Mouse (Mus musculus) adrenal gland, postnatal 25 days (tissue): ENCODE results near the gene Cd27. TPM values are rescaled to one million over a fixed set of nuclear protein-coding genes. Genes with fewer than 3 reads are reported as not detected.

Experiments used
- DNase-seq: peaks from one replicate; pipeline ENCODE4 v3.0.0; 2021; ENCODE audit warnings: mixed read lengths
- microRNA-seq, 2 experiments: library from miRNA; unstranded; fragments of <30 nt; microRNA quantifications; one replicate each; pipeline ENCODE4 v1.2.0; 2021
- total RNA-seq: library from RNA; stranded (reverse); gene quantifications from 2 replicates; pipeline ENCODE4 v1.2.3, GENCODE M21; 2021

The Cd27 gene
- total RNA-seq, 1 experiment from 2014 or later, result 0.79 TPM

DNA sequence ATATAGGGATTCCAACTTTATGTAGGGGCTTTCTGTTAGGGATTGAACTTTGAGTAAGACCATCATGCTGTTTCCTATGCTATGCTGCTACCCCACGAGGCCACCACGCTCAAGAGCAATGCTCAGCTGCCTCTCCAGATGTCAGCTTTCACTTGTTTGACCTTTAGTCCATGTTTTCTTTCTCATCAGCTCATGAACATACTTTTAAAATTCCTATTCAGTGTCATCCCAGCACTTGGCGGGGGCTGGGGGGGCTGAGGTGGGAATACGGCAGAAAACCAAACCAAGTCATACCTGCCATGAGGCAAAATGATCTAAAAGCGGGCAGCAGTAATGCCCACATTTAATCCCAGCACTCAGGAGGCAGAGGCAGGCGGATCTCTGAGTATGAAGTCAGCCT lies 23.7 kb downstream of the Cd27 start:
- DNase-seq, result no peak

DNA sequence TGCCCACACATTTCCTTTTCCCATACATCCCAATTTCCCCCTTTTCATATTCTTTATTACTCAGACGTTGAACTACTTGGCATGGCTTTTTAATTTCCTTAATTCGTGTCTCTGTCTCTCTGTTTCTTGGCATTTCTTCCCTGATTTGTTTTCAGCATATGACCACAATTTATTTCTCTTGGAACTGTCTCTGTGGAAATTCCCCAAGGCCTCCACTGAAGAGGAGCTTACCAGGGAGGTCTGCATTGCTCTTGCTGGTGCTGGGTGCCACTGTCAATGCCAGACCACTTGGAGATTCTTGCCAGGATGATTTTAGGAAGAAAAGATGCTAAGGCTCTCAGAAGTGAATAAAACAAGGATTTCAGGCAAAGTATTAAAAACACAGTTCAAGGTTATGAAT lies 24.2 kb downstream of the Cd27 start:
- no peak for DNase-seq

DNA sequence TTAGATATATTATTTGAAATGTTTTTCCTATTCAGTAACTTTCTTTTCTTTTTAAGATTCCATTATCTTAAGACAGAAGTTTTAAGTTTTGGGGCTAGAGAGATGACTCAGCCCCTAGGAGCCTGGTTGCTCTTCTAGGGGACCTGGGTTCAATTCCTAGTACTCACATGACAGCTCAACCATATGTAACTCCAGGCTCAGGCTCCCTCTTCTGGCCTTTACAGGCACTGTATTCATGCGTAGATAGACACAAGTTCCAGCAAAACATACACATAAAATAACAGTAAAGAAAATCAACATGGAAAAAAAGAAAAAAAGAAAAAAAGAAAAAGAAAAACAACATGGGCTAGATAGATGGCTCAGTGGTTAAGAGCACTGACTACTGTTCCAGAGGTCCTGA lies 26.4 kb downstream of the Cd27 start:
- no peak for DNase-seq

DNA sequence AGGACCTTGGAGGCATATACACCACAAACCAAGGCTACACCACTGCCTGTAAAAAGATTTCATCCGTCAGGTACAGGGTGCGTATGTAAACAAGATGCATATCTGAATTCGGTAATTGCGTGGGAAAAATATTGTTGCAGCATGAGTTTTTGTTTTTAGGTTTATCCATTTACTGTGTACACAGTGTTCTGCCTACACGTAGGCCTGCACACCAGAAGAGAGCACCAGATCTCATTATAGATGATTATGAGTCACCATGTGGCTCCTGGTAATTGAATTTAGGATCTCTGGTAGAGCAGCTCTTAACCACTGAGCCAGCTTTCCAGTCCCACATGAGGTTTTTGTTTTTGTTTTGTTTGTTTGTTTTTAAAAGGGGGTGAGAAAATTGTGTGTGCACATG lies 39.6 kb downstream of the Cd27 start:
- DNase-seq, result no peak

DNA sequence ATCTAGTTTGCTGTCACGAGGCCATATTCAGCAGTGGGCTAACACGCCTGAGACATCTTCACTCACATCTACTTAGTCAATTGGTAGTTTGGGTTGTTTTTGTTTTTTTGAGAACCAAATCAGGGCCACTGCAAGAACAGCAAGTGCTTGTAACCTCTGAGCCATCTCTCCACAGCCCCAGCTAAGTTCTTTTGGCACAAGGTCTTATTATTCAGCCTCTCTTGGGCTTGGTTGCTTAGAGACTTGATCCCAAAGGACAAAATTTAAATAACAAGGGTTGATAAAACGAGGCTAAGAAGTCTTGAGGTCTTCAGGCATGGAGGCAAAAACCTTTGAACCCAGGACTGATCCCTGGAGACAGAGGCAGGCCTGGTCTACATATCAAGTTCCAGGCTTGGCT lies 40.5 kb downstream of the Cd27 start:
- no peak for DNase-seq

DNA sequence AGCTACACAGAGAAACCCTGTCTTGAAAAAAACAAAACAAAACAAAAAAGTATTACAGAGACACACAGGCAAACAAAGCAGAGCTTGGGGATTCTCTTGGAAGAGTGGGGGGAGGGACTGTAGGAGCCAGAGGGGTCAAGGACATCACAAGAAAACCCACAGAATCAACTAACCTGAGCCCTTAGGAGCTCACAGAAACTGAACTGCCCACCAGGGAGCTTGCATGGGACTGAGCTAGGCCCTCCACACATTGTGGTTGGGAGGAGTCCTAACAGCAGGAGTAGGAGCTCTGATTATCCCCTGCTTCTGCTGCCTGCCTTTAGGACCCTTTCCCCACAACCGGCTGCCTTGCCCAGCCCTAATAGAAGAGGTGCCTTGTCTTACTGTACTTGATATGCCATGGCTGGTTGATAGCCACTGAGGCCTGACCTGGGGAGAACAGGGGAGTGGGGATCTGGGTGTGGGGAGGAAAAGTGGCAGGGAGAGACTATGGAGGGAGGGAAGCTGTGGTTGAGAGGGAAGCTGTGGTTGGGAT lies 41.2 kb downstream of the Cd27 start:
- DNase-seq, result no peak

DNA sequence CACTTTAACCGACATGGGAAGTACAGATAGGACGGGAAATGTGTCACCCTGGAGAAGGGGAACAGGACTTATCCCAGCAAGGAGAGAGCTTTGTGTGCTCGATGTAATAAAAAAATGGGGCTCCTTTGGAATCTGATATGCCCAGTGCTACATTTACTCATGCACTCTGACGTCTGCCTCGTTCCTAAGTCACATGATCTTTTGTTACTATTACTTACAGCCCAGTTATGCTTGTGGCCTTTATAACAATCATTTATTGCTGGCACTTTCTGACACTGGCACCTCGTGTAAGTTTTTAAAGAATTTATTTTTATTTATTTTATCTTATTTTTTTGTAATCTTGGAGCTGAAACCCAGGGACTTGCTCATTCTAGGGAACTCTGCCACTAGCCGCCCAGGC lies 43.4 kb downstream of the Cd27 start:
- DNase-seq, result no peak

DNA sequence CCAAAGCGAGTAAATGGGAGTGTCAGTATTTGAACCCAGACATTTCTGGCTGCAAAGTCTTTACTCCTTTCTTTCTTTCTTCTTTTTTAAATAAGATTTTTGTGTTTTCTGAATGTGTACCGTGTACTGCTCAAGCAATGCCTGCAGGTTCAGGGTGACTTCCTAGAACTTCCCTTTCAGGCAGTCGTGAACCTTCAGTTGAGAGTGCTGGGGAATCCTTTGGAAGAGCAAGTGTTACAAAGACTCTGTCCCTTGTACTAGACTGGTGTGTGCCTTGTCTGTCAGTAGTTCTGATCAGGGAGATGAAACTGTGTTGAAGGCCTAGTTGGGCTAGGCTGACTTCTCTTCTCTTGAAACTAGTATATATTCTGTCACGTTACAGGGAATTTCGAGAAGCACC lies 44.0 kb downstream of the Cd27 start:
- no peak for DNase-seq

DNA sequence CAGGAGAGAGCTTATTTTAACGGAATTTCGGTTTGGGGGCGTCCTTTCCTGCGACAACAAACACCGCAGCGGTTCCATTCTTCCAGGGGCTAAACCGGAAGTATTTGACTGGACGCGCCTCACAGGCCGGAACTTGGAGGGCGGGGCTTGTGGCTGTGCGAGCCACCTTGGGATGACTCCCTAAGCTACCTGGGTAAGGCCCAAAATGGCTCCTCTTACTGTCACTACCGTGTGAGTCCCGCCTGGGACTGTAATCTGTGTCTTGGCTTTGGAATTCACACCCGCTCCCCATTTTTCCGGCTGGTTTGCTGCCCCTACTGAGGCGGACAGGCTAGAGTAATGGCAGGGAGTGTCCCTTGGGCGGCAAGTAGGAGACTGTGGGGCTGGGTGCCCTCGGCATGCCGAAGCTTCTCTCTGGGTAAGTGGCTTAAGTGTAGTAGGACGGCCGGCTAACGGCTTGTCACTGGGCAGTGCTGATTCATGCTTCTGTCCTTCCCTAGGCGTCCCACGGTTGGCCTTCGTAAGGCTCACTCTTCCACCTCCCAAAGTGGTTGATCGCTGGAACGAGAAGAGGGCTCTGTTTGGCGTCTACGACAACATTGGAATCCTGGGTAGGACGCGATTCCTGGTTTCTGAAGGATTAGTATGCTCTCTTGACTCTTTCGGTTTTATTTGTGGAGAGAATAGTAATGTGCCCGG lies 44.6 kb downstream of the Cd27 start:
- DNase-seq, result peak; percentile 91

DNA sequence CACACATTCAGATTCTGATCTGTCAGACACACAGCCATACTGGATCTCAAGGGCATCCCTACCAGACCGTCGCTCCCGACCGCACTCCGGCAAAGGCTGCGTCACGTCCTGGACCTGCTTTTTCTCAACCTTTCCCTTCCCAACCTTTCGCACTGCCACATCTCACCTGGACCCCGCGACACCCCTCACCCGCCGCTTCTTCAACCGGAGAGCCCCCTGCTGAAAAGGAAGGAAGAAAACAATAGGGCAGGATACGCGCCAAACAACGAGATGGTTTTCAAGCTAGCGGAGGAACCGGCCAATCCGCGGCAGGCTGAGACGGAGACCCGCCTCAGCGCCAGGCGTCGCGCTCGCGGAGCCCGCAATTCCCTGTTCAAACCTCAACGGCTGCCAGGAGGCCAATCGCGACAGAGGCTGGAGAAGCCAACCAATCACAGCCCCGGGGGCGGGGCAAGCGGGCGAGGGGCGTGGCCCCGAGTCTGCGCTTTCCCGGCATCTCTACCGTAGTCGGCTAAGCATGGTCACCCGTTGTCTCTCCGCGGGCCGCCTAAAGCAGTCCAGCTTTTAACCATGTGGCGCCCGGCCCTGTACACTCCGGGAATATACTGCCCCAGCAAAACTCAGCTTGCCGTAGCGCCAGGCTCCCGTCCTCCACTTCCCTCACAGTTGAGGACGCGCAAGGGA lies 45.3 kb downstream of the Cd27 start, which contains the start of the genes Ncapd2 and Mrpl51:
TSS of gene Ncapd2 (minus strand) at position 370 of the 684 bp plus-strand sequence.
TSS of gene Mrpl51 (plus strand) at position 470 of the 684 bp plus-strand sequence.
- DNase-seq, result peak; percentile 98

DNA sequence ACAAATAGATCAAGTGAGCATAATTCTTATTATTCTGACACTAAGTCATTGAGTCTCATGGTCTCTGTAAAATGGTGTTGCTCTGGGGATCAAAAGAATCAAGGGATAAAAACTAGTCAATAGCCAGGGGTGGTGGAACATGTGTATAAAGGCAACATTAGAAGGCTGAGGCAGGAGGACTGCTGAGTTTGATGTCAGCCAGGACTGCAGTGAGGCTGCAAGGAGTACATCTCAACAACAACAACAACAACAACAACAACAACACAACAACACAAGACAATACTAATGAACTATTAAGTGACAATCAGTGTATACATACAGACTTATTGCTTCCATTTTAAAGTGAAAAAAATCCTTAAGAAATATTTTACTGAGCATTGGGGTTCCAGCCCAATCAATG lies 46.0 kb downstream of the Cd27 start:
- DNase-seq, result no peak

DNA sequence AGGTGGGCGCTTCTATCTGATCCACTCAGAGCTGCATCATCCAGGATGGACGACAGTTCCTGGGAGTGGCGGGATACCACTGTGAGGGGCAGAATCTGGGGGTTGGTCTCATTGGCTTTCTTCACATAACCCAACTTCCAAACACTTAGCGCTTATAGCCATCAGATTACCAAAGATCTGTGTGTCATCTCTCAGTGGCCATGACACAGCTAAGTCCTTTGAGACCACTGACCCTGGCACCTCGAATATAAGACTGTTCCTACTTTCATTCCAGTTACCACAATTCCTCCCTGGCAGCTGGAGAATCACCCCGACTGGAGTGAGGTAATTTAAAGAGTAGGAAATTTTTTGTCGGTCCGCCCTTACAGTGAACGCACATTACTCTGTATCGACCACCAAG lies 50.6 kb downstream of the Cd27 start:
- DNase-seq, result no peak

Small RNA genes within 50 kb of the gene (microRNA-seq; reads per million reads assigned to microRNA genes)
- gene Mir3098 (0 to 0.36 reads per million in 2 experiments), gene Mir8113 (0 reads per million in 2 experiments)

Other genes with a start within 250 kb of the Cd27 start
- 1.2 and 2.1 TPM in 2 replicates for gene Pianp, start 240.3 kb downstream of the Cd27 start, total RNA-seq
- gene Zfp384, start 227.9 kb downstream of the Cd27 start, total RNA-seq, result 59.6 and 61.3 TPM in 2 replicates
- gene Ing4, start 197.2 kb downstream of the Cd27 start, total RNA-seq, result 82.3 and 102 TPM in 2 replicates
- 10.4 and 11.7 TPM in 2 replicates for gene Acrbp, start 187.3 kb downstream of the Cd27 start, total RNA-seq
- gene Lpar5, start 169.1 kb downstream of the Cd27 start, total RNA-seq, result 0.36 TPM in 1 of 2 replicates, not detected in the other
- gene Chd4, start 141.0 kb downstream of the Cd27 start, total RNA-seq, result 175 and 203 TPM in 2 replicates
- gene Nop2, start 105.1 kb downstream of the Cd27 start, total RNA-seq, result 36.2 and 44.0 TPM in 2 replicates
- 27.8 and 43.8 TPM in 2 replicates for gene Iffo1, start 91.8 kb downstream of the Cd27 start, total RNA-seq
- gene Gapdh, start 70.5 kb downstream of the Cd27 start, total RNA-seq, result 1,475 and 1,510 TPM in 2 replicates
- 35.6 and 48.3 TPM in 2 replicates for gene Ncapd2, start 45.3 kb downstream of the Cd27 start, total RNA-seq
- 158 and 198 TPM in 2 replicates for gene Mrpl51, start 45.2 kb downstream of the Cd27 start, total RNA-seq
- gene Vamp1, start 21.5 kb downstream of the Cd27 start, total RNA-seq, result 81.4 and 102 TPM in 2 replicates
- gene Tapbpl, start 5.2 kb downstream of the Cd27 start, total RNA-seq, result 7.6 and 9.8 TPM in 2 replicates
- gene Tuba3a, start 49.0 kb upstream of the Cd27 start, total RNA-seq, result not detected in 2 replicates
- gene Ltbr, start 76.9 kb upstream of the Cd27 start, total RNA-seq, result 78.7 and 91.8 TPM in 2 replicates
- 1.6 and 1.9 TPM in 2 replicates for gene Scnn1a, start 83.6 kb upstream of the Cd27 start, total RNA-seq
- 247 and 250 TPM in 2 replicates for gene Tnfrsf1a, start 112.4 kb upstream of the Cd27 start, total RNA-seq
- gene Plekhg6, start 143.8 kb upstream of the Cd27 start, total RNA-seq, result 0.30 and 0.38 TPM in 2 replicates